Mouse (Mus musculus) hindbrain, embryonic 16.5 days (tissue): ENCODE measurements around the gene Fer. TPM values are rescaled to one million over a fixed set of nuclear protein-coding genes. Genes with fewer than 3 reads are reported as not detected.

ENCODE experiments used
- ATAC-seq: fragments of 200-750 bp; cut with Nextera tagmentation; 2 replicates; pipeline ENCODE4 v1.8.0; 2017; ENCODE audit warnings: moderate TSS enrichment, moderate library complexity
- H3K27ac ChIP-seq: fragments of 300-500 bp; sonication (generic); 2 replicates; pipeline ENCODE4 v1.5.1; 2014; ENCODE audit warnings: low read depth, mild to moderate bottlenecking, control low read depth, low read length, moderate library complexity
- H3K27me3 ChIP-seq: fragments of 300-500 bp; sonication (generic); replicated peaks from 2 replicates; pipeline ENCODE4 v1.6.1; 2014; ENCODE audit warnings: low read length; ENCODE audit not compliant: control insufficient read depth, insufficient read depth
- H3K36me3 ChIP-seq: fragments of 300-500 bp; sonication (generic); 2 replicates; pipeline ENCODE4 v1.6.1; 2014; ENCODE audit warnings: mild to moderate bottlenecking, low read length, moderate library complexity, mixed read lengths; ENCODE audit not compliant: control insufficient read depth, insufficient read depth
- H3K4me1 ChIP-seq: fragments of 300-500 bp; sonication (generic); 2 replicates; pipeline ENCODE4 v1.6.1; 2014; ENCODE audit warnings: low read depth, low read length; ENCODE audit not compliant: control insufficient read depth, insufficient read depth
- H3K4me2 ChIP-seq: fragments of 300-500 bp; sonication (generic); 2 replicates; pipeline ENCODE4 v1.6.1; 2014; ENCODE audit warnings: mild to moderate bottlenecking, low read length, control low read depth, moderate library complexity
- H3K4me3 ChIP-seq: fragments of 300-500 bp; sonication (generic); 2 replicates; pipeline ENCODE4 v1.5.1; 2014; ENCODE audit warnings: mild to moderate bottlenecking, low read length, control low read depth, moderate library complexity
- H3K9ac ChIP-seq: fragments of 300-500 bp; sonication (generic); 2 replicates; pipeline ENCODE4 v1.6.1; 2014; ENCODE audit warnings: low read depth, mild to moderate bottlenecking, control low read depth, low read length, moderate library complexity
- H3K9me3 ChIP-seq: fragments of 300-500 bp; sonication (generic); 2 replicates; pipeline ENCODE4 v1.6.1; 2014; ENCODE audit warnings: mild to moderate bottlenecking, low read length, moderate library complexity; ENCODE audit not compliant: control insufficient read depth
- WGBS: fragments of 180-500 bp; shearing (Covaris S2); extraction: QIAGEN DNeasy Blood & Tissue Kit; methylation state at CpG from one replicate; pipeline ENCODE4 v1.1.7; 2014; 5-methylcytosine and 5-hydroxymethylcytosine counted together
- polyA plus RNA-seq: library from polyadenylated mRNA; unstranded; fragments of >200 nt; fragmentation: Nextera tagmentation; extraction: Ambion mirVana; gene quantifications from 2 replicates; pipeline ENCODE4 v1.2.1, GENCODE M21; 2015

Fer gene
- polyA plus RNA-seq, 1 experiment from 2014 or later: 33.4 TPM

GRCm38 (mm10) chr17:64126904-64127303, 264.0 kb downstream of the Fer start:
- Histone ChIP-seq H3K4me2 (no peak overlapping the region), H3K27ac (no peak overlapping the region), H3K9ac (no peak overlapping the region), H3K36me3 (no peaks in the 10 kb centered on the region), H3K9me3 (no peaks in the 10 kb centered on the region), H3K4me3 (no peak overlapping the region), H3K4me1 (peaks cover 5% of the 10 kb centered on the region), H3K27me3 (no peaks in the 10 kb centered on the region)
- no peak for ATAC-seq
- 95% methylated on average over 5 of the region's 5 CpGs for WGBS

GRCm38 (mm10) chr17:64129750-64130149, 266.9 kb downstream of the Fer start:
- no peaks in the 10 kb centered on the region for H3K27me3 ChIP-seq
- no peak overlapping the region for H3K27ac ChIP-seq
- 63% methylated on average over 2 of the region's 2 CpGs for WGBS
- H3K4me1 ChIP-seq: peaks cover 5% of the 10 kb centered on the region
- no peak for ATAC-seq
- H3K4me2 ChIP-seq: no peak overlapping the region
- H3K36me3 ChIP-seq: no peaks in the 10 kb centered on the region
- H3K9ac ChIP-seq: no peak overlapping the region
- H3K4me3 ChIP-seq: no peak overlapping the region
- H3K9me3 ChIP-seq: no peaks in the 10 kb centered on the region

- peak; percentile 91 for ATAC-seq
- no peaks in the 10 kb centered on the region for H3K9me3 ChIP-seq
- no peak overlapping the region for H3K9ac ChIP-seq
- H3K4me3 ChIP-seq: no peak overlapping the region
- no peaks in the 10 kb centered on the region for H3K27me3 ChIP-seq
- H3K27ac ChIP-seq: no peak overlapping the region
- no peak overlapping the region for H3K4me2 ChIP-seq
- whole genome bisulfite sequencing: 45% methylated on average over 3 of the region's 3 CpGs
- peaks cover 5% of the 10 kb centered on the region for H3K4me1 ChIP-seq
- no peaks in the 10 kb centered on the region for H3K36me3 ChIP-seq
Observed at GRCm38 (mm10) chr17:64130356-64130755, 267.5 kb downstream of the Fer start.

GRCm38 (mm10) chr17:64132183-64132582, 269.3 kb downstream of the Fer start:
- H3K4me3 ChIP-seq: no peak overlapping the region
- H3K27ac ChIP-seq: no peak overlapping the region
- peaks cover 5% of the 10 kb centered on the region for H3K4me1 ChIP-seq
- no peak overlapping the region for H3K4me2 ChIP-seq
- no peaks in the 10 kb centered on the region for H3K27me3 ChIP-seq
- WGBS: 88% methylated on average over 6 of the region's 6 CpGs
- H3K9ac ChIP-seq: no peak overlapping the region
- H3K9me3 ChIP-seq: no peaks in the 10 kb centered on the region
- H3K36me3 ChIP-seq: no peaks in the 10 kb centered on the region
- no peak for ATAC-seq

GRCm38 (mm10) chr17:64135941-64136650, 273.2 kb downstream of the Fer start:
- no peaks in the 10 kb centered on the region for H3K27me3 ChIP-seq
- WGBS: 57% methylated on average over 8 of the region's 8 CpGs
- no peak overlapping the region for H3K4me3 ChIP-seq
- no peak overlapping the region for H3K27ac ChIP-seq
- H3K36me3 ChIP-seq: 0 out of 2 replicates have a peak, but pooled peaks cover 3% of the 10 kb centered on the region
- no peak overlapping the region for H3K9ac ChIP-seq
- H3K4me2 ChIP-seq: no peak overlapping the region
- no peaks in the 10 kb centered on the region for H3K9me3 ChIP-seq
- no peak for ATAC-seq
- H3K4me1 ChIP-seq: peaks cover 10% of the 10 kb centered on the region

- Histone ChIP-seq H3K9me3 (no peaks in the 10 kb centered on the region), H3K4me1 (peaks cover 10% of the 10 kb centered on the region), H3K27me3 (no peaks in the 10 kb centered on the region), H3K27ac (no peak overlapping the region), H3K4me3 (no peak overlapping the region), H3K9ac (no peak overlapping the region), H3K36me3 (0 out of 2 replicates have a peak, but pooled peaks cover 3% of the 10 kb centered on the region), H3K4me2 (no peak overlapping the region)
- ATAC-seq: no peak
- WGBS: 91% methylated on average over 8 of the region's 8 CpGs
Observed at GRCm38 (mm10) chr17:64138036-64138717, 275.3 kb downstream of the Fer start.

- no peaks in the 10 kb centered on the region for H3K9me3 ChIP-seq
- no peak overlapping the region for H3K9ac ChIP-seq
- ATAC-seq: no peak
- H3K4me3 ChIP-seq: no peak overlapping the region
- WGBS: 81% methylated on average over 11 of the region's 11 CpGs
- H3K4me1 ChIP-seq: peaks cover 10% of the 10 kb centered on the region
- H3K36me3 ChIP-seq: 0 out of 2 replicates have a peak, but pooled peaks cover 3% of the 10 kb centered on the region
- H3K27me3 ChIP-seq: no peaks in the 10 kb centered on the region
- no peak overlapping the region for H3K4me2 ChIP-seq
- no peak overlapping the region for H3K27ac ChIP-seq
Observed at GRCm38 (mm10) chr17:64139231-64139915, 276.5 kb downstream of the Fer start.

GRCm38 (mm10) chr17:64140063-64140850, 277.4 kb downstream of the Fer start:
- Histone ChIP-seq H3K4me3 (no peak overlapping the region), H3K4me2 (no peak overlapping the region), H3K27ac (peak overlapping the region; percentile 73), H3K27me3 (no peaks in the 10 kb centered on the region), H3K9ac (no peak overlapping the region), H3K36me3 (0 out of 2 replicates have a peak, but pooled peaks cover 3% of the 10 kb centered on the region), H3K4me1 (peaks cover 10% of the 10 kb centered on the region), H3K9me3 (no peaks in the 10 kb centered on the region)
- ATAC-seq: peak; percentile 87
- WGBS: 40% methylated on average over 18 of the region's 18 CpGs
